Mouse (Mus musculus) adrenal gland, adult 2 months (tissue): Measurements from ENCODE around the gene Rfx1. TPM values are rescaled to one million over a fixed set of nuclear protein-coding genes. Genes with fewer than 3 reads are reported as not detected.

ENCODE experiments used
- DNase-seq: peaks from one replicate; pipeline ENCODE4 v3.0.0; 2021
- polyA plus RNA-seq: library from polyadenylated mRNA; depleted of rRNA; stranded (reverse); fragments of >200 nt; gene quantifications from 2 replicates; pipeline ENCODE4 v1.2.3, GENCODE M21; 2012
- total RNA-seq, 2 experiments: library from RNA; stranded (reverse); gene quantifications; 2 replicates each; pipeline ENCODE4 v1.2.3; 2021

Rfx1 gene
- total and polyA plus RNA-seq, 3 experiments: 17.1 to 36.6 (median 19.9) TPM

DNA sequence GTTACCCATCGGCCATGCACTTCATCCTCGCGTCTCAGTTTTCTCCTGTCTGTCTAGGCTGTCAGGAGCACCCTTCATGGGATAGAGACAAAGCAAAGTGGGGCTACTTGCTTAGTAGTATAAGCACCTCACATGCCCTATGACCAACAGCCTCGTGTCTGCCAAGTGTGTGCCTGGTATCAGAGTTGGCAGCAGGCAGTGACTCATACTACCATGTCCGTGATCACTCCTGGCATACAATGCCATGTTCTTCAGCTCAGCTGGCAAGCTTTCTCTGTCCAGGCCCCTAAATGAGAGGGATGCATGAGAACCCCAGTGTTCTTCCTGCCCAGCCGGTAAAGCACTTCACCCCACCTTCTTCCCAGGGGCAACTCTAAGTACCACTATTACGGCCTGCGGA is 24.0 kb downstream of the Rfx1 start:
- DNase-seq: peak; percentile 80

DNA sequence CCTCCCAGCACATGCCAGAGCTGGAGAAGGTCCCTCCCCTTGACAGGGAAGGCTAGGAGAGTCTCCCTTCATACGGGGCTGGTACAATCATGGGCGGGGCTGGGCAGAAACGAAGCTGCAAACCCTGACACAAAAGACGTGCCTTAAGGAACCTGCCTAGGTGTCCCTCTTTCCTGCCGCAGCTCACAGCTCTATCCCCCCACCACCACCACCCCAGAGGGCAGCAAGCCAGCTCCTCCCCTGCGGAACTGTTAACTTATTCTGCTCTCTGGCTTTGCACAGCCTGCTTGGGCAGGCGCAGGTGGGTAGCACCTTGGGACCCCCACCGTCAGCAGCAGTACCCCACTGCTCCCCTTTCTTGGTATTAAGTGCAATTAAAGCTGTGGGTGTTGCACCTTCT is 29.4 kb downstream of the Rfx1 start:
- no peak for DNase-seq

DNA sequence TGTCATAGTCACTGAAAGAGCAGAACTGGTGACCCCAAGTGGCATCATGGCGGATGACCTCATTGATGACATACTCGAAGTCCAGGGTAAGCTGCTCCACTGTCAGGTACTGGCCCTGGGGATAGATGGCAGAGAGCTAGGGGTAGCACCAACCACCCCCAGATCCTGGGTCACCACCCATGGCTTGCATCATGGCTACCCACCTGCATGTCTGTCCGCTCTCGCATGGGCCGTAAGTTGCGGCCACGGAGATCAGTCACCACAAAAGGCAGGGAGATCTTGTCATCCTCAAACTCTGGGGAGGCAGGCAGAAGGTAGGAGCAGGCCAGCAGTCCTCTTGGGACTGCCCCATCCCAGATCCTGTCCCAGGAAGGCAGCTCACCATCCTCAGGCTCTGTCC is 31.7 kb downstream of the Rfx1 start:
- DNase-seq: no peak

DNA sequence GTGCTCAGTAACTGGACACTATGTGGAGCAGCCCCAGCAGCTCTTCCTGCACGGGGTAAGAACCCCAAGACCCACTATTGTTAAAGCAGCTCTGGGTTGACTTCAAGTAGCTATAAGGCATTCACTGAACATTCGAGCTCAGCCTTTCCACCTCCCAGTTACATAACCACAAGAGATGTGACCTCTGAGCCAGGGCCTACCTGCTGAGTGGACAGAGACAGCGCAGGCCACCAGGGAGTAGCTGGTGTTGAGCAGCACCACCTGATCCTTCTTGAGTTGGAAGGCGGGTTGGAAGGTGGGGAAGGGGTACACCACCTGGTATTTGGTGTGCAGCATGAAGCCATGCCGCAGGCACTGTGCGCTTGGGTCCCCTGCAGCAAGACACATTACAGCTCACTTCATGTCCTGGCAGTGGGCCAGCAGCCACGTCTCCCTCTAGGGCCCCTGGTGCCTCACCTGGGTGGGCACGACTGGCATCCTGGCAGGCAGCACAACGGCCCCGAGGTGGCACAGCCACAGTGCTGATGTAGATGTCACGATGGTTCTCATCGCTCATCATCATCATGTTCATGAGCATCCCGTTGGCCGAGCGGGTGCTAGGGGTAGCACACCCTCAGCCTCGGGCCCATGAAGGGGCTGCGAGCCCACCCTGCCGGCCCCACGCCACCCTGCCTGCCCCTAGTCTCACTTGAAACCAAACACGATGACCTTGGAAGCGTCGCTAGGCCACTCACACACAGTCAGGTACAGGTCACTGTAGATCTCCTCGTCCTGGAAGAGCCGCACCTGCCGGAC is 35.0 kb downstream of the Rfx1 start:
- DNase-seq: no peak

DNA sequence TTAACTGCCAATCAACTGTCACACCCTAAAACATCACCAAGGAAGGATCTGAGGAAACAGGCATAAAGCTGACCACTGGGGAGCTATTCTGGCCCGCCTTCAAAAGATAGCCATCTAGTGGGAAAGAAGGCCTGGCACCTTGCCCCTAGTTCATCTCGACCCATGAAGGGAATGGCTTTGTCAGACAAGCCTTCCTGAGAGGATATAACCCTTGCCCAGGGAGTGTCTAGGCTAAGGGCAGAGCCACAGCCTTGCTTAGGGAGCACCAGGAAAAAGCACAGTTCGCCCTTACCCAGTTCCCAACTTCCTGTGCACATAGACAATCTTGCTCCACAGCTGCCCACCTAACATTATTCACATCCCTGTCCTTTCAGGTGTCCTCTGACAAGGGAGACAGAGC is 37.0 kb downstream of the Rfx1 start:
- DNase-seq: no peak

DNA sequence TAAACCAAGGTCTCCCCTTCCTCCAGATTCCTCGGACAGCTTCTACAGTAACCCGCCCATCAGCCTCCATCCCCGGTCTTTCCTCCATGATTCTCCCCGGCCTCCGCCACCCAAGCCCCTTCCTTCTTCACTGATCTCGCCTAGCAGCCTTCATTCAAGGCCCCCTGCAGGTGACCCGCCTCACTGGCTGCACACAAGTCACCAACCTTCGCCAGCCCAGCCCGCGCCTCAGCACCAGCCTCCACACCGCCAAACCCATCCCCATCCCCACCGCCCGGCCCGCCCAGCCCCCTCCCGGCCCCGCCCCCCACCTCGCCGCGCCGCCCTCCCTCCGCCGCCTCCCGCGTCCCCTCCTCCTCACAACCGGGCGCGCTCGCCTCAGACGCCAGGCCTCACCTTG is 37.6 kb downstream of the Rfx1 start:
- no peak for DNase-seq

DNA sequence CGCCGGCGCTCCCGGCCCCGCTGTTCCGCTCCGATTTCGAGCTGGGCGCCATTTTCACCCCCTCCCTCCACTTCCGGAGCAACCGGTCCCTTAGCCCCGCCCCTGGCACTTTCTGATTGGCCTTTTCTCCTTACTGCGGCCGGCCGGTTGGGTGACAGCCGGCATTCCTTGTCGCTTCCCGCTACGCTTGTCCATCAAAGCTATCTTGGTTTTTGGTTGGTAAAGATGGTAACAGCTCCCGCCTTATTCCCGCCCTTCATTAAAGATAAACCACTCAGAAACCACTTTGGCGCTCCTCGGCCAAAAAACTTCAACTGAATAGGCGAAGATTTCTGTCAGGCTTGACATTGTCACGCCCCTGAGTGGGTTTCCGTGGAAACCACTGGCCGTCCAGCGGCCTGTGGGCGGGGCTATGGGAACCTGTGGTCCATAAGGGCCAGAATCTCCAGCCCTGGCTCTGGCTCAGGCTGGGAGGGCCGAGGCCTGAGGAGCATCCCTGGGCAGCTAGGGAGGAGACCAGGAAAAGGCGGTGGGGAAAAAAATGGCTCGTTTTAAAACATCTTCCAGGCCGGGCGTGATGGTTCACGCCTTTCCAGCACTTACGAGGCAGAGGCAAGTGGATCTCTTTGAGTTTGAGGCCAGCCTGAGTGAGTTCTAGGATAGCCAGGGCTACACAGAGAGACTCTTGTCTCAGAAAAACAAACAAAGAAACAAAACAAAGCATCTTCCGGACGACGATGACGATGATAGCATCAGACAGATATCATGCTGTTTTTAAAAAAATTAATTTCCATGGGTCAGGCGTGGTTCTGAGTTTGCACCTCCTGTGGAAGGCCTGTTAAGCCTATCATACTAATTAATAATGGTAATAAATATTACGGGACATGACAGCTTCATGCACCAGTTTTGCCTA is 38.3 kb downstream of the Rfx1 start, which contains the start of gene Dcaf15:
Gene Dcaf15 (minus strand): TSS at position 72 of the 913 bp plus-strand sequence.
- DNase-seq: peak; percentile 99

DNA sequence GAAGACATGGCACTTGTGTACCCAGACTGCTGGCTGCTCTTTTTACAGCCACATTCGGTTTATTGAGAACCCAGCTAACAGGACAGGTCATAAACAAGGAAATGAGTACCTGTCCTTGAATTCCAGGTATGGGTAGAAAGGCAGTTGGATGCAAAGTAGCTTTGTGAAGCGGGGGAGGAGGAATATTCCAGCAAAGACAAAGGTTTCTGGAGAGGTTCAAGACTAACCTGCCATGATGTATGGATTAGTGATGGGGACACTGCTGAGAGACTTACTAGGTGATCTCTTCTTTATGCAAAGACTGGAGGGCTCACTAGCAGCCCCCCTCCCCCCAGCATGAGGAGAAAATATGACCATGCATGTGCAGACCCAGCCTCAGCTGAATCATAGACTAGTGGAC is 39.0 kb downstream of the Rfx1 start:
- no peak for DNase-seq

DNA sequence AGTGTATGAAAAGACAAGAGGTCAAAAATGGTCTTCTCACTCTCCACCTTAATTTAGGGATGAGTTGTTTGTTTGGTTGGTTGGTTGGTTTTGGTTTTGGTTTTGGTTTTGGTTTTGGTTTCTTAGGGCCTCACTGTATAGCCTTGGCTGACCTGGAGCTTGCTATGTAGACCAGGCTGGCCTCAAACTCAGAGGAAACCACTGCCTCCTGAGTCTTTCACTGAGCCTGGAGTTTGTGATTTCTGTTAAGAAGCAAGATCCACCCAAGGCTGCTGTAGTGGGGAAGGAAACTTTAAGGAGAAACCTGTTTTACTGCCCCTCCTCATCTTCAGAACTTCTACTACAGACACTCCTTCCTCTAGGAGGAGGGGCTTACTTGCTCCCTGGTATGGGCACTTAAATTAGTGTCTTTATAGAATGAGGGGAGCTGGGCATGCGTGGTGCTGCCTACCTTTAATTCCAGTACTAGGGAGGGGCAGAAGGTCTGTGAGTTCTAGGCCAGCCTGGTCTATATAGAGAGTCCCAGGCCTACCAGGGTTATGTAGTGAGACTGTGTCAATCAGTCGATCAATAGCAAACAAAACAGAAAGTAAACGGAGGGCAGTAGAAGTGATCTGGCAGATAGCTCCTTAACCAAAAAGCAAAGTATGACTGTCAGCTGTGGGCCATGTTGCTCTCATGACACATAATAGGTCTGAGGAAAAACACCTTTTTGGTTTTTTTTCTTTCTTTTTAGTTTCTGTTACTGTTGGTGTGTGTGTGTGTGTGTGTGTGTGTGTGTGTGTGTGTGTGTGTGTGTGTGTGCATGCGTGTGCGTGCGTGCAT is 39.8 kb downstream of the Rfx1 start:
- no peak for DNase-seq

DNA sequence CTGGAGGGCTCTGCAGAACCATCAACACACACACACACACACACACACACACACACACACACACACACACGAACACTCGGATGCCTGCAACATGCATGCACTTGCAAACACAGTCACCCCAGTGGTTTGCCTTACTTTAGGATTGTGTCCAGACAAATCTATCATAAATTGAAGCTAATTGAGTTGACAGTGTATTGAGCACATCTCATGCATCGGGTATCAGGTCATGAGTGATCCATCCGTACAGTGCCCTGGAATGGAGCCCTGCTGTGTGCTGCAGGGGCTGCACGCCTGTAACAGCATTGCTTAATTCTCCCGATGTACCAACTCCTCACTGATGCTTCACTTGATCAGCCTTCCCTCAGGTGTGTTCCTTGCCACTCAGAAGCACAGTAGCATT is 49.0 kb downstream of the Rfx1 start:
- DNase-seq: no peak

DNA sequence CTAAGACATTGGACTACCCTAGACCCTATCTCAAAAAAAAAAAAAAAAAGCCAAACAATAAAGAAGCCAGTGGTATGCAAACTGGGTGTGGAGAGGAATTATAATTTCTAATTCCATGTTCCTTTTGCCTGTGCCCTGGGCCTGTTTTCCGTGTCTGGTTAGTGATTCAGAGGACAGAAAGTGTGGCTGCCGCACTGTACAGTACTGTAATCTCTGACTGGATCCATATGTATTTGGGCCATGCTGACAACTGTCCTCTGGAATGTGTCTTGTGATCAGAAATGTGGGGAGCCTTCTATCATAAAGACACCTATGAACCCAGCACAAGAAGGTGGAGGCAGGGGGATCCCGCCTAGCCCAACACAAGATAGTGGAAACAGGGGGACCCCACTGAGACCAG is 55.5 kb downstream of the Rfx1 start:
- DNase-seq: no peak

DNA sequence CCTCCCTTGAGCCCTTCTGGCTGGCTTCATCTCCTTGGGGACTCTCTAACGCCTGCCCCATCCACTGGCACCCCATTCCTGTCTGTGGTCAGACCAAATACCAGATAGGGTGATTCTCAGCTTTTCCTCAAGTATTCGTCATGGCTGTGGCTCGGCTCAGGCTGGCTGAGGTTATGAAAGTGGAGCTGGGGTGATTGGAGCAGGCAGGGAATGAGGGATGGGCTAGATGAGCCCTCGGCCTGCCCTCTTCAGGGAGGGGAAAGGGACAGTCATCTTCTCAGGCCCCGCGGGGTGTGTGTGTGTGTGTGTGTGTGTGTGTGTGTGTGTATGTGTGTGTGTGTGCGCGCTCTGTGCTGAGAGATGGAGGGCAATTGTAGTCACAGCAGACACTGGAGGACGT is 59.0 kb downstream of the Rfx1 start, which contains the start of gene Podnl1:
Gene Podnl1 (plus strand): TSS at position 334 of the 400 bp plus-strand sequence.
- DNase-seq: peak; percentile 24

DNA sequence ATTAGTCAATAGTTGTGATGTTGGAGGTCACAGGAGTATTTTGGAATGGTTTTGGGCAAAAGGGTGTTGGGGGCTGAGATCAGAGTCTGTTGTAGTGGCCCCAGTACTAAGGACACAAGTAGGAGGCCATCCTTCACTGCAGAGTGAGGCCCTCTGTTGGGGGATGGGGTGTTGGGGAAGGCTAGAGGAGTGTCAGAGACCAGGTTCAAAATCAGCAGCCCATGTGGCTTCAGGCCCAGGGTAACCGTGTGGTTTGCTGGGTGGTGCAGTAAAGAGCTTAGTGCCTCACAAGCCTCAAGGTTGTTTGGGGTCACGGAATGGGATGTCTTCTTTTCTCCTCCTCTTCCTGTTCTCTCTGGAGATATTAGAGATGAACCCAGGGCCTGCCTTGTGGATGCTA is 60.1 kb downstream of the Rfx1 start:
- DNase-seq: no peak

DNA sequence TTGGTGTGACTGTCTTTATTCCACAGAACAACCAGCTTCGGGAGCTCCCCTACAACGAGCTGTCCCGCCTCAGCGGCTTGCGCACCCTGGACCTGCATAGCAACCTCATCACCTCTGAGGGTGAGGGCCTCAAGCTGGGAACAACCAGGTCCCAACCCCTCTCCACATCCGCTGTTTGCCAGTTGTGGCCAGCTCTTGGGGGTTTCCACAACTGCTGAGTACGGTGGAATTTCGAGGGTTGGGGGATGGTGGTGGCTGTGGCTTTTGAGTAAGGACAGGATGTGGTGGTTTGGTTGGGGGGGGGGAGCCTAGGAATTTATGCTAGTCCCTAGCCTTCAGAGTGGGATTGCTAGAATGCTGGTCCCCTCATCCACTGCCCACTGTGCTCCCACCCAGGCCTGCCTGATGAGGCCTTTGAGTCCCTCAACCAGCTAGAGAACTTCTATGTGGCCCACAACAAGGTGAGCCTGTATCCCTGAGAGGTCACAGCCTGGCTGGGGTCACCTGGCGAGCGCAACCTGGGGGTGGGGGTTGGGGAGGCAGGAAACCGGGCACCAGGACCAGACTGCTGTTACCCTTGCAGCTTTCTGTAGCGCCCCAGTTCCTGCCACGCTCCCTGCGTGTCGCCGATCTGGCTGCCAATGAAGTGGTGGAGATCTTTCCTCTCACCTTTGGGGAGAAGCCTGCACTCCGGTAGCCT is 60.7 kb downstream of the Rfx1 start:
- no peak for DNase-seq

DNA sequence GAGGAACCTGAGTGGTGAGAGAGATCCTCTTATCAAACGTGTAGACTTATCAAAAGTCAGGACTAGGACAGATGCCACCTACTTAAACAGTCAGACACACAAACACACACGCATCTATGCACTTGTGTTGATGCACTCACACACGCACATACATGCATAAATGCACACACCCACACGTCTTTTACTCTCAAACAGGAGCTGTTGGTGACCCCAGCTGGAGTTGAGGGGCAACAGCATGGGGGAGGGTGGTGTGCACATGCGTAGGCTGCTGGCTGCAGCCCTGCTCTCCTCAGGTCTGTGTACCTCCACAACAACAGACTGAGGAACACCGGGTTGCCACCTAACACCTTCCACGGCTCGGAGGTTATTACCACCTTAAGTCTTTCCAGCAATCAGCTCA is 61.6 kb downstream of the Rfx1 start:
- no peak for DNase-seq

DNA sequence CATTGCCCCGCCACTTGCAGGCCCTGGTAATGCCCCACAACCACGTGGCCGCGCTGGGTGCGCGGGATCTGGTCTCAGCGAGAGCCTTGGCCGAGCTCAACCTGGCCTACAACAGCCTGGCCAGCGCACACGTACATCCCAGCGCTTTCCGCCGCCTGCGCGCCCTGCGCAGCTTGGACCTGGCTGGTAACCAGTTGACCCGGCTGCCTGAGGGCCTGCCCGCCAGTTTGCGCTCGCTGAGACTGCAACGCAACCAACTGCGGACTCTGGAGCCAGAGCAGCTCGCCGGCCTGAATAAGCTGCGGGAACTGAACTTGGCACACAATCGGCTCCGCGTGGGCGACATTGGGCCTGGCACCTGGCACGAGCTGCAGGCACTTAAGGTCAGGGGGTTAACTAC is 64.2 kb downstream of the Rfx1 start:
- DNase-seq: peak; percentile 29

DNA sequence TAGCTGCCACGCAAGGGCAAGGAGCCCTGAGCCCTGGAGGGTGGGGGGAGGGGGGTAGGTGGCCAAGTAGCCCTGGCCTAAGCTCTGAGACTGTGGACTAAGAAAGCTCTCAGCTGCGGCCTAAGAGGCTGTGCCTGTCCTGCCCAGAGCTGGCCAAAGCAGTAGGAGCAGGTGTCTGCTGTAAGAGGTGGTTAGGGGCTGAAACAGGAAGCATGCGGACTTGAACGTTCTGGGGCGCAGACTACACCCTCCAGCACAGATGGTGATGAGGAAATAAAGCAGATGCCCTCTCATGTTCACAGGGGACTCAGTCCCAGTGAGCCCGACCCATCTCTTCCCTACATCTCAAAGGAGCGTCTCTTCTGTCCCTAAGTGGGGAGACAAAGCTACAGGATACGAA is 65.6 kb downstream of the Rfx1 start:
- no peak for DNase-seq

DNA sequence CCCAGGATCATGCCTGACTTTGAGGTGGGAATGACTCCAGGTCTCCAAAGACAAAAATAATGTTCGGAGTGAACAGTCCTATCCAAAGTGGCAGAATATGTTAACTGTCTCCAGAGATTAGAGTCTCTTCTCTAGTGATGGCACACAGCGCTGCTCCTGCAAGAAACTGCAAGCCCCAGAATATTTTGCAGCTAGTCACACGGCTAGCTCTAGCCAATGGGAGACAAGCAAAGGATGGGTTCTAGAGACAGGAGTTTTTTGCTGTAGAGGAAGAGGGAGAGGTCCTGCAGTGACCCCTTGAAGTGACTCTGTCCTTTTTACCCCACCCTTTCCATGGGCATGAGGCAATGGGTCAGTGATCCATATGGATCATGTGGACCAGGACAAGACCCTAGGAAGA is 71.2 kb downstream of the Rfx1 start:
- DNase-seq: no peak

DNA sequence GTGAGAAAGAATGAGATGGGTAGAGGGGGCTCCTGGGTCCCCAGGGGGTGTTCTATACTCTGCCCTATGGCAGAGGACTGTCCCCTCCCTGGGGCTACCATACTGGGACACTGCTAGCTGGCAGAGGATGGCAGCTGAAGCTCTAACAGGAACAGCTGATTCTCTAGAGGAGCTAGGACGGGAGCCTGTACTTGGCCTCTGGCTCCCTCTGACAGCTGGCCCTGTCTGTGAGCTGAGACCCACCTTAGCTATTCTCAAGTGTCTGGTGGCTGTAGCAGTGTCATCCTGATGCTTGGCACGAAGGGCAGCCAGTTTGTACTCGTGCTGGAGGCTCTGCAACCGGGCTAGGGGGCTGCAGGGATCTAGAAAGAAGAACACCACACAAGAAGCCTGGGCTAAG is 74.2 kb downstream of the Rfx1 start:
- DNase-seq: no peak

DNA sequence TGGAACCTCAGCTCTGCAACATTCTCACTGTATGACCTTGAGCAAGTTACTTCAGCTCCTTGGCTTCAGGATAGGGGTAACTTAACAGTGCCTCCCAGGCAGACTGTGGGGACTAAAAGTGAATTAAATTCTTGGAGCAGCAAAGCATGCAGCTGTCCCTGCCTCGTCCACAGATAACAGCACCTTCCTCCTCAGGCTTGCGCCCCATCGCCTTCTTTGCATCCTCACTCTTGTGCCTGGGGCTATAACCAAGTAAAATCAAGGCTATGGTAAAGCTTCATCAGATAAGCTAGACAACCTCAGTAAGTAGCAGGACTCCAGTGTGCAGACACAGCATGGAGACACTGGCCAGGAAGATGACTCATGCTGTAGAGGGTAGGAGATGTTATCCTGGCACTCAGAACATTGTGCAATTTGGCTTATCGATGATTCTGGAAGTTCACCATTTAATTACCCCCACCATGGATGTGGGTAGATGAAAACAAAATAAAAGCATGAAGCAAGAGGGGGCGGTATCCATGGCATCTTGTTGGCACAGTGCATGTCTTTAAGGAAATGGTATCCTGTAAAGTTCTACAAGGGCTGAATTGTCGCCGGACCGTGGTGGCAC is 78.1 kb downstream of the Rfx1 start:
- DNase-seq: peak; percentile 52
